Mouse (Mus musculus) heart, embryonic 16.5 days (tissue): Measurements from ENCODE around the gene Kctd20. TPM values are rescaled to one million over a fixed set of nuclear protein-coding genes. Genes with fewer than 3 reads are reported as not detected.

ENCODE experiments used
- ATAC-seq: fragments of 200-750 bp; cut with Nextera tagmentation; replicated peaks from 2 replicates; pipeline ENCODE4 v1.8.0; 2017; ENCODE audit warnings: moderate number of reproducible peaks; ENCODE audit not compliant: insufficient read depth, low FRiP score; ENCODE audit errors: extremely low read depth
- H3K27ac ChIP-seq: fragments of 300-500 bp; sonication (generic); 2 replicates; pipeline ENCODE4 v1.5.1; 2014; ENCODE audit warnings: mild to moderate bottlenecking, low read length, control low read depth, moderate library complexity
- H3K27me3 ChIP-seq: fragments of 300-500 bp; sonication (generic); 2 replicates; pipeline ENCODE4 v1.6.1; 2014; ENCODE audit warnings: low read length, mixed read lengths; ENCODE audit not compliant: control insufficient read depth, insufficient read depth
- H3K36me3 ChIP-seq: fragments of 300-500 bp; sonication (generic); 2 replicates; pipeline ENCODE4 v1.6.1; 2014; ENCODE audit not compliant: control insufficient read depth, insufficient read depth
- H3K4me1 ChIP-seq: fragments of 300-500 bp; sonication (generic); 2 replicates; pipeline ENCODE4 v1.6.1; 2014; ENCODE audit warnings: low read length, mixed read lengths; ENCODE audit not compliant: control insufficient read depth, insufficient read depth
- H3K4me2 ChIP-seq: fragments of 300-500 bp; sonication (generic); 2 replicates; pipeline ENCODE4 v1.6.1; 2014; ENCODE audit warnings: low read depth, mild to moderate bottlenecking, control low read depth, low read length
- H3K4me3 ChIP-seq: fragments of 300-500 bp; sonication (generic); 2 replicates; pipeline ENCODE4 v1.5.1; 2014; ENCODE audit warnings: mild to moderate bottlenecking, control low read depth, low read length
- H3K9ac ChIP-seq: fragments of 300-500 bp; sonication (generic); 2 replicates; pipeline ENCODE4 v1.6.1; 2014; ENCODE audit warnings: low read length, control low read depth
- H3K9me3 ChIP-seq: fragments of 300-500 bp; sonication (generic); replicated peaks from 2 replicates; pipeline ENCODE4 v1.6.1; 2016; ENCODE audit warnings: low read length; ENCODE audit not compliant: control insufficient read depth
- WGBS: fragments of 180-500 bp; shearing (Covaris S2); extraction: QIAGEN DNeasy Blood & Tissue Kit; methylation state at CpG from one replicate; pipeline ENCODE4 v1.1.7; 2014; 5-methylcytosine and 5-hydroxymethylcytosine counted together
- polyA plus RNA-seq: library from polyadenylated mRNA; unstranded; fragments of >200 nt; fragmentation: Nextera tagmentation; extraction: Ambion mirVana; gene quantifications from 2 replicates; pipeline ENCODE4 v1.2.1, GENCODE M21; 2015

Kctd20 gene
- polyA plus RNA-seq, 1 experiment from 2014 or later = 56.8 TPM

GRCm38 (mm10) chr17:28930392-28931074, 21.2 kb upstream of the Kctd20 start:
- H3K9ac ChIP-seq = peak overlapping the region; percentile 37; the same call in 1 of the 2 replicates

GRCm38 (mm10) chr17:28931436-28932211, 20.1 kb upstream of the Kctd20 start:
- Histone ChIP-seq H3K27me3 (no peaks in the 10 kb centered on the region), H3K9ac (peak overlapping the region; percentile 20; the same call in 1 of the 2 replicates), H3K4me1 (peaks cover 11% of the 10 kb centered on the region), H3K36me3 (no peaks in the 10 kb centered on the region), H3K27ac (peak overlapping the region; percentile 91), H3K4me3 (no peak overlapping the region), H3K4me2 (no peak overlapping the region), H3K9me3 (no peaks in the 10 kb centered on the region; the same call in 1 of the 2 replicates)
- ATAC-seq = no peak
- 86% methylated on average over 18 of the region's 18 CpGs for WGBS

More at GRCm38 (mm10) chr17:28930392-28931074, 21.2 kb upstream of the Kctd20 start:
- Histone ChIP-seq H3K27ac (peak overlapping the region; percentile 91), H3K4me2 (peak overlapping the region; percentile 51), H3K4me1 (peaks cover 13% of the 10 kb centered on the region), H3K4me3 (peak overlapping the region; percentile 21; the same call in 1 of the 2 replicates), H3K36me3 (no peaks in the 10 kb centered on the region), H3K27me3 (no peaks in the 10 kb centered on the region), H3K9me3 (no peaks in the 10 kb centered on the region)
- 7% methylated on average over 14 of the region's 14 CpGs for WGBS
- peak; percentile 89 for ATAC-seq

GRCm38 (mm10) chr17:28932274-28932673, 19.5 kb upstream of the Kctd20 start:
- Histone ChIP-seq H3K4me2 (no peak overlapping the region), H3K9ac (no peak overlapping the region), H3K4me3 (no peak overlapping the region), H3K27ac (no peak overlapping the region), H3K4me1 (peaks cover 11% of the 10 kb centered on the region), H3K27me3 (no peaks in the 10 kb centered on the region), H3K9me3 (no peaks in the 10 kb centered on the region; the same call in 1 of the 2 replicates), H3K36me3 (no peaks in the 10 kb centered on the region)
- no peak for ATAC-seq
- WGBS = 82% methylated on average over 4 of the region's 4 CpGs

GRCm38 (mm10) chr17:28934120-28934916, 17.4 kb upstream of the Kctd20 start:
- Histone ChIP-seq H3K9ac (no peak overlapping the region), H3K27ac (no peak overlapping the region), H3K4me2 (no peak overlapping the region), H3K4me1 (peaks cover 11% of the 10 kb centered on the region), H3K9me3 (no peaks in the 10 kb centered on the region; the same call in 1 of the 2 replicates), H3K27me3 (no peaks in the 10 kb centered on the region), H3K36me3 (no peaks in the 10 kb centered on the region), H3K4me3 (no peak overlapping the region)
- ATAC-seq = no peak
- WGBS = 65% methylated on average over 19 of the region's 19 CpGs

GRCm38 (mm10) chr17:28936133-28936532, 15.6 kb upstream of the Kctd20 start:
- H3K4me3 ChIP-seq = no peak overlapping the region
- H3K9me3 ChIP-seq = no peaks in the 10 kb centered on the region; the same call in 1 of the 2 replicates
- H3K9ac ChIP-seq = no peak overlapping the region
- no peak overlapping the region for H3K4me2 ChIP-seq
- H3K27ac ChIP-seq = no peak overlapping the region
- H3K27me3 ChIP-seq = no peaks in the 10 kb centered on the region
- no peak for ATAC-seq
- WGBS = 79% methylated on average over 7 of the region's 7 CpGs
- H3K4me1 ChIP-seq = 0 out of 2 replicates have a peak, but pooled peaks cover 4% of the 10 kb centered on the region
- H3K36me3 ChIP-seq = no peaks in the 10 kb centered on the region

- 78% methylated on average over 10 of the region's 10 CpGs for WGBS
- H3K27ac ChIP-seq = no peak overlapping the region
Observed at GRCm38 (mm10) chr17:28936622-28937345, 15.0 kb upstream of the Kctd20 start.

GRCm38 (mm10) chr17:28940776-28941555, 10.8 kb upstream of the Kctd20 start:
- H3K9me3 ChIP-seq = no peaks in the 10 kb centered on the region; the same call in 1 of the 2 replicates
- no peak for ATAC-seq
- no peak overlapping the region for H3K4me2 ChIP-seq
- H3K27ac ChIP-seq = no peak overlapping the region
- no peaks in the 10 kb centered on the region for H3K27me3 ChIP-seq
- H3K36me3 ChIP-seq = no peaks in the 10 kb centered on the region
- 87% methylated on average over 25 of the region's 25 CpGs for WGBS
- no peak overlapping the region for H3K4me3 ChIP-seq
- H3K9ac ChIP-seq = no peak overlapping the region
- no peaks in the 10 kb centered on the region for H3K4me1 ChIP-seq

More at GRCm38 (mm10) chr17:28936622-28937345, 15.0 kb upstream of the Kctd20 start:
- ATAC-seq = no peak
- no peak overlapping the region for H3K9ac ChIP-seq
- no peaks in the 10 kb centered on the region; the same call in 1 of the 2 replicates for H3K9me3 ChIP-seq
- no peaks in the 10 kb centered on the region for H3K4me1 ChIP-seq
- H3K27me3 ChIP-seq = no peaks in the 10 kb centered on the region
- H3K36me3 ChIP-seq = no peaks in the 10 kb centered on the region
- H3K4me3 ChIP-seq = no peak overlapping the region
- H3K4me2 ChIP-seq = no peak overlapping the region

GRCm38 (mm10) chr17:28942101-28942500, 9.6 kb upstream of the Kctd20 start:
- ATAC-seq = no peak
- no peaks in the 10 kb centered on the region for H3K36me3 ChIP-seq
- H3K4me3 ChIP-seq = no peak overlapping the region
- WGBS = 80% methylated on average over 10 of the region's 11 CpGs
- no peaks in the 10 kb centered on the region for H3K27me3 ChIP-seq
- H3K27ac ChIP-seq = no peak overlapping the region
- no peaks in the 10 kb centered on the region for H3K4me1 ChIP-seq
- H3K4me2 ChIP-seq = no peak overlapping the region
- H3K9ac ChIP-seq = no peak overlapping the region
- H3K9me3 ChIP-seq = peaks cover 2% of the 10 kb centered on the region; the same call in 1 of the 2 replicates
